Mouse (Mus musculus) G1E (cell line): ENCODE results near the gene Rnf26.

ENCODE experiments used
- CTCF ChIP-seq: IDR thresholded peaks from 2 replicates; pipeline ENCODE4 v1.5.1; 2012; ENCODE audit warnings: low read depth, low read length, inconsistent platforms, mixed read lengths
- GATA1 ChIP-seq: IDR thresholded peaks from 2 replicates; pipeline ENCODE4 v1.6.1; 2012; ENCODE audit warnings: borderline replicate concordance, low read length, inconsistent platforms, mixed read lengths
- TAL1 ChIP-seq: conservative IDR thresholded peaks from 2 replicates; pipeline ENCODE4 v1.6.1; 2012; ENCODE audit warnings: low read depth, low read length, inconsistent platforms, mixed read lengths

- TF ChIP-seq CTCF: no peak
- no peak for TF ChIP-seq GATA1
- TF ChIP-seq TAL1: no peak
Measured at GRCm38 (mm10) chr9:44159886-44160285, 46.6 kb upstream of the Rnf26 start.
